Mouse (Mus musculus): ENCODE results near the gene Tmem199.
"Not testable (repeated sequence)": the region's sequence is repeated elsewhere in the genome, so short reads cannot be mapped to it uniquely, and the experiment has no call there.

Tmem199 gene

GRCm38 (mm10) chr11:78512025-78512957 is at the start of gene Tmem199, which contains the start of gene Poldip2:
Gene Tmem199, minus strand, starts transcription at chr11:78512172.
Gene Poldip2, plus strand, starts transcription at chr11:78512193.
- DNase-seq (ENCODE audit: low read depth, low spot score), result peak; percentile 95

- peak; percentile 80 for DNase-seq (ENCODE audit: low read depth, low spot score)
These were observed 48.5 kb upstream of the Tmem199 start for GRCm38 (mm10) chr11:78560447-78560846.

GRCm38 (mm10) chr11:78557241-78557640 is 45.3 kb upstream of the Tmem199 start:
- DNase-seq (ENCODE audit: low read depth, low spot score), result peak; percentile 69

- no peak for DNase-seq (ENCODE audit: low read depth, low spot score)
These were observed 44.1 kb upstream of the Tmem199 start for GRCm38 (mm10) chr11:78556070-78556469.

GRCm38 (mm10) chr11:78555623-78556022 is 43.7 kb upstream of the Tmem199 start:
- no peak for DNase-seq (ENCODE audit: low read depth, low spot score)

- DNase-seq (ENCODE audit: low read depth, low spot score), result no peak
These were observed 39.1 kb upstream of the Tmem199 start for GRCm38 (mm10) chr11:78551059-78551398.

GRCm38 (mm10) chr11:78550168-78551058 is 38.4 kb upstream of the Tmem199 start, which contains the start of gene Tmem97:
Gene Tmem97, minus strand, starts transcription at chr11:78550777.
- peak; percentile 99 for DNase-seq (ENCODE audit: low read depth, low spot score)

- DNase-seq (ENCODE audit: low read depth, low spot score), result no peak
These were observed 37.6 kb upstream of the Tmem199 start for GRCm38 (mm10) chr11:78549491-78549987.

- no peak for DNase-seq (ENCODE audit: low read depth, low spot score)
These were observed 35.9 kb upstream of the Tmem199 start for GRCm38 (mm10) chr11:78547718-78548460.

- DNase-seq (ENCODE audit: low read depth, low spot score), result peak; percentile 20
These were observed 33.2 kb upstream of the Tmem199 start for GRCm38 (mm10) chr11:78545181-78545580.

- DNase-seq (ENCODE audit: low read depth, low spot score), result peak; percentile 29
These were observed 32.6 kb upstream of the Tmem199 start for GRCm38 (mm10) chr11:78544449-78545111.

- no peak for DNase-seq (ENCODE audit: low read depth, low spot score)
These were observed 28.4 kb upstream of the Tmem199 start for GRCm38 (mm10) chr11:78540358-78540757.

- DNase-seq (ENCODE audit: low read depth, low spot score), result no peak
These were observed 24.7 kb upstream of the Tmem199 start for GRCm38 (mm10) chr11:78536690-78537084.

GRCm38 (mm10) chr11:78536080-78536689 is 24.2 kb upstream of the Tmem199 start, which contains the start of the genes Tnfaip1 and Ift20:
Gene Tnfaip1, minus strand, starts transcription at chr11:78536332.
Gene Ift20, plus strand, starts transcription at chr11:78536361.
- peak; percentile 100 for DNase-seq (ENCODE audit: low read depth, low spot score)

GRCm38 (mm10) chr11:78535376-78536079 is 23.6 kb upstream of the Tmem199 start:
- peak; percentile 87 for DNase-seq (ENCODE audit: low read depth, low spot score)

GRCm38 (mm10) chr11:78534516-78534915 is 22.5 kb upstream of the Tmem199 start:
- DNase-seq (ENCODE audit: low read depth, low spot score), result peak; percentile 23

- DNase-seq (ENCODE audit: low read depth, low spot score), result not testable (repeated sequence)
These were observed 19.5 kb upstream of the Tmem199 start for GRCm38 (mm10) chr11:78531515-78531914.

- DNase-seq (ENCODE audit: low read depth, low spot score), result no peak
These were observed 19.1 kb upstream of the Tmem199 start for GRCm38 (mm10) chr11:78531046-78531445.

- no peak for DNase-seq (ENCODE audit: low read depth, low spot score)
These were observed 18.0 kb upstream of the Tmem199 start for GRCm38 (mm10) chr11:78530001-78530400.

Data from R1 (cell line).